Mouse (Mus musculus) gastrocnemius, postnatal 4 days (tissue): ENCODE data around the gene Actc1. TPM values are rescaled to one million over a fixed set of nuclear protein-coding genes. Genes with fewer than 3 reads are reported as not detected.

Experiments used
- total RNA-seq, 2 experiments: library from RNA; stranded (reverse); gene quantifications; 2 replicates each; pipeline ENCODE4 v1.2.3; 2021

The Actc1 gene
- total RNA-seq, 2 experiments from 2014 or later = 1,701 to 2,460 TPM

Other genes with a start within 250 kb of the Actc1 start
- gene Scg5, start 224.4 kb downstream of the Actc1 start, total RNA-seq = 1 to 10 TPM in 1 of 2 experiments, under 1 TPM in 1; 0.86 to 1.1 TPM
- 10 to 100 TPM; 14.9 to 15.8 TPM for gene Arhgap11a, start 204.9 kb downstream of the Actc1 start, total RNA-seq
- under 1 TPM in 1 of 2 experiments, not detected in 1; 0.15 TPM for gene Gjd2, start 39.9 kb downstream of the Actc1 start, total RNA-seq
- 10 to 100 TPM; 20.8 to 25.5 TPM for gene Aqr, start 133.5 kb upstream of the Actc1 start, total RNA-seq
- gene Zfp770, start 147.9 kb upstream of the Actc1 start, total RNA-seq = 10 to 100 TPM in 1 of 2 experiments, 1 to 10 TPM in 1; 9.6 to 13.0 TPM